Mouse (Mus musculus) limb, embryonic 11.5 days (tissue): ENCODE results near the gene Chn1. TPM values are rescaled to one million over a fixed set of nuclear protein-coding genes. Genes with fewer than 3 reads are reported as not detected.
A peak's percentile ranks its signal among the peaks of the same experiment; 100 is the strongest.

ENCODE experiments used
- ATAC-seq: fragments of 200-750 bp; cut with Nextera tagmentation; 2 replicates; pipeline ENCODE4 v1.8.0; 2017; ENCODE audit warnings: low read depth; ENCODE audit not compliant: insufficient number of reproducible peaks, low FRiP score, low TSS enrichment
- DNase-seq: peaks from one replicate; pipeline ENCODE4 v3.0.0-alpha.2; 2015; ENCODE audit warnings: low spot score
- H3K27ac ChIP-seq: fragments of 300-500 bp; sonication (generic); replicated peaks from 2 replicates; pipeline ENCODE4 v1.5.1; 2014; ENCODE audit warnings: low read depth, mild to moderate bottlenecking, low read length
- H3K27me3 ChIP-seq: fragments of 300-500 bp; sonication (generic); 2 replicates; pipeline ENCODE4 v1.6.1; 2014; ENCODE audit warnings: mild to moderate bottlenecking, low read length, mixed read lengths; ENCODE audit not compliant: control insufficient read depth, insufficient read depth
- H3K36me3 ChIP-seq: fragments of 300-500 bp; sonication (generic); 2 replicates; pipeline ENCODE4 v1.6.1; 2014; ENCODE audit warnings: mild to moderate bottlenecking, low read length, moderate library complexity, mixed read lengths; ENCODE audit not compliant: control insufficient read depth, insufficient read depth
- H3K4me1 ChIP-seq: fragments of 300-500 bp; sonication (generic); 2 replicates; pipeline ENCODE4 v1.6.1; 2014; ENCODE audit warnings: low read length, mixed read lengths; ENCODE audit not compliant: control insufficient read depth, insufficient read depth
- H3K4me2 ChIP-seq: fragments of 300-500 bp; sonication (generic); 2 replicates; pipeline ENCODE4 v1.6.1; 2014; ENCODE audit warnings: low read depth, mild to moderate bottlenecking, moderate library complexity; ENCODE audit not compliant: severe bottlenecking
- H3K4me3 ChIP-seq: fragments of 300-500 bp; sonication (generic); 2 replicates; pipeline ENCODE4 v1.5.1; 2014; ENCODE audit warnings: low read depth, low read length
- H3K9ac ChIP-seq: fragments of 300-500 bp; sonication (generic); 2 replicates; pipeline ENCODE4 v1.6.1; 2014; ENCODE audit warnings: mild to moderate bottlenecking, low read length
- H3K9me3 ChIP-seq: fragments of 300-500 bp; sonication (generic); 2 replicates; pipeline ENCODE4 v1.6.1; 2016; ENCODE audit warnings: low read length; ENCODE audit not compliant: control insufficient read depth
- WGBS: fragments of 180-500 bp; shearing (Covaris S2); extraction: QIAGEN DNeasy Blood & Tissue Kit; methylation state at CpG from one replicate; pipeline ENCODE4 v1.1.7; 2014; 5-methylcytosine and 5-hydroxymethylcytosine counted together
- polyA plus RNA-seq: library from polyadenylated mRNA; unstranded; fragments of >200 nt; fragmentation: Nextera tagmentation; extraction: Ambion mirVana; gene quantifications from 2 replicates; pipeline ENCODE4 v1.2.1, GENCODE M21; 2014

Gene Chn1
- polyA plus RNA-seq, 1 experiment from 2014 or later: 47.5 TPM

- Histone ChIP-seq H3K9me3 (no peaks in the 10 kb centered on the region), H3K4me2 (no peak overlapping the region), H3K4me1 (peaks cover 3% of the 10 kb centered on the region; the same call in 1 of the 2 replicates), H3K36me3 (no peaks in the 10 kb centered on the region), H3K27me3 (no peaks in the 10 kb centered on the region), H3K27ac (no peak overlapping the region), H3K9ac (no peak overlapping the region), H3K4me3 (no peak overlapping the region)
- DNase-seq: no peak
- no peak for ATAC-seq
- WGBS: 90% methylated on average over 11 of the region's 11 CpGs
Measured at GRCm38 (mm10) chr2:73660566-73661134, 114.5 kb downstream of the Chn1 start.

DNA sequence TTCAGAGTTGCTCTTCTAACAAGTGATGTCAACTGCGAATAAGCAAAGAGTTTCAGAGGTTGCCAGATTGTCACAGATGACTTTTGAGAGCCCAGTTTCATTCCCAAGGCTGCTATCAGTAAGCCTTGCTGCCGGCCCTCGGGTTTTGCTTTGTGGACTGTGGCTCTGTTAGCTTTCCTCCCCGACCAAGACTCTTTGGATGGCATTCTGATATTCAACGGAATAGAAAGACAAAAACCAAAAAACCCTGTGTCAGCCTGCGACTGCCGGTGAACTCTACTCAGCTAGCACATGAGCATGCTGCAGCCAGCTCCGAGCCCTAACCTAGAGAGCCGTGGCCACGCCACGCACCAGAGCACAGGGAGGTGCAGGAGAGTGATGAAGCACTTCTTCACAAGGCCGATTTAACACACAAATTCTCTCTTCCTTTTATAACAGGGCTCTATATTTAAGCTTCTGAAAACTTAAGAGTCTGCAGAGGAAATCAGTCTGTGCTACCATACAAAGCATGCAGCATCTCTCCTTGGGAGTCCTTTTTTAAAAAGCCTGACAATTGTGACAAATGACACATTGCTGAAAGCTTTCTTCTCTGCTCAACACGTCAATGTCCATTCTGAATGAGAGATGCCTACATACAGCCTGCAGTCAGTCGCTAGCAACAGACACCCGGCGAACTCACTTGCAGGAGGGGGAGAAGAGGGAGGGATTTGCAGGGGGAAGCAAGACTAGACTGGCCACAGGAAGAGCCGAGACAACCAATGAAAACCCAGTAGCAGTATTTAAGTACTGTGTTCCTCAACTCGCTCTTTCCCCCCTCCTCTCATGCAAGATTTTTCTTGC lies 115.2 kb downstream of the Chn1 start:
- H3K9me3 ChIP-seq: no peaks in the 10 kb centered on the region
- H3K27ac ChIP-seq: no peak overlapping the region
- 61% methylated on average over 18 of the region's 18 CpGs for WGBS
- H3K4me1 ChIP-seq: peaks cover 3% of the 10 kb centered on the region; the same call in 1 of the 2 replicates
- H3K27me3 ChIP-seq: no peaks in the 10 kb centered on the region
- H3K36me3 ChIP-seq: no peaks in the 10 kb centered on the region
- DNase-seq (peak; percentile 38), ATAC-seq (no peak)
- H3K4me2 ChIP-seq: no peak overlapping the region
- H3K4me3 ChIP-seq: no peak overlapping the region
- H3K9ac ChIP-seq: no peak overlapping the region

GRCm38 (mm10) chr2:73659041-73659440 lies 116.1 kb downstream of the Chn1 start:
- Histone ChIP-seq H3K4me3 (no peak overlapping the region), H3K27me3 (no peaks in the 10 kb centered on the region), H3K9me3 (no peaks in the 10 kb centered on the region), H3K4me1 (peaks cover 3% of the 10 kb centered on the region; the same call in 1 of the 2 replicates), H3K4me2 (no peak overlapping the region), H3K9ac (no peak overlapping the region), H3K27ac (no peak overlapping the region), H3K36me3 (no peaks in the 10 kb centered on the region)
- 87% methylated on average over 8 of the region's 8 CpGs for WGBS
- DNase-seq: no peak
- ATAC-seq: no peak

DNA sequence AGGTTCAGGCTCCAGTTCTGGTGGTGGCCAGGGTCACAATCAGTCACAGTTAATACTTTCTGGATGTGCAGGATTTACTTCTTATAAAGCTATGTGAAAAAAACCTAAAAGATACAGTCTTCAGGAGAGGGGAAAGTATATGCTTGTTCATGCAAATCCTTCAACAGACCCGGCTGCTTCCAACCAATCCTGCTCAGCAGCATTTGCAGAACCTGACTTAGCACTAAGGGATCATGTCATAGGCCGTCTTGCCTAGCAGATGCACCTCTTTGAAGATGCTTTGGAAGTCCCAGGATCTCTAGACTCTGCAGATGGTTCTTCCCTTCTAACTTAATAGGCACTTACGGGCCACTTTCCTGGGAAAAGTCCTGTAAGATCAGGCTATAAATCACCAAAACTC lies 117.2 kb downstream of the Chn1 start:
- no peak for ATAC-seq
- Histone ChIP-seq H3K9ac (no peak overlapping the region), H3K36me3 (no peaks in the 10 kb centered on the region), H3K27me3 (no peaks in the 10 kb centered on the region), H3K27ac (no peak overlapping the region), H3K9me3 (no peaks in the 10 kb centered on the region), H3K4me3 (no peak overlapping the region), H3K4me2 (no peak overlapping the region), H3K4me1 (peaks cover 3% of the 10 kb centered on the region; the same call in 1 of the 2 replicates)
- WGBS: 72% methylated on average over 3 of the region's 3 CpGs
- no peak for DNase-seq

- Histone ChIP-seq H3K4me2 (no peak overlapping the region), H3K36me3 (no peaks in the 10 kb centered on the region), H3K9ac (no peak overlapping the region), H3K27ac (no peak overlapping the region), H3K9me3 (no peaks in the 10 kb centered on the region), H3K27me3 (no peaks in the 10 kb centered on the region), H3K4me3 (no peak overlapping the region), H3K4me1 (peaks cover 3% of the 10 kb centered on the region; the same call in 1 of the 2 replicates)
- ATAC-seq (peak; percentile 47; the same call in 1 of the 2 replicates), DNase-seq (no peak)
- 77% methylated on average over 7 of the region's 7 CpGs for WGBS
Measured at GRCm38 (mm10) chr2:73657151-73657550, 118.0 kb downstream of the Chn1 start.

- no peaks in the 10 kb centered on the region for H3K36me3 ChIP-seq
- H3K4me2 ChIP-seq: no peak overlapping the region
- H3K27me3 ChIP-seq: no peaks in the 10 kb centered on the region
- no peak overlapping the region for H3K9ac ChIP-seq
- DNase-seq: no peak
- H3K4me1 ChIP-seq: peaks cover 2% of the 10 kb centered on the region; the same call in 1 of the 2 replicates
- no peak overlapping the region for H3K27ac ChIP-seq
- WGBS: 75% methylated on average over 4 of the region's 4 CpGs
- no peak for ATAC-seq
- no peak overlapping the region for H3K4me3 ChIP-seq
- H3K9me3 ChIP-seq: no peaks in the 10 kb centered on the region
Measured at GRCm38 (mm10) chr2:73655663-73656062, 119.5 kb downstream of the Chn1 start.

DNA sequence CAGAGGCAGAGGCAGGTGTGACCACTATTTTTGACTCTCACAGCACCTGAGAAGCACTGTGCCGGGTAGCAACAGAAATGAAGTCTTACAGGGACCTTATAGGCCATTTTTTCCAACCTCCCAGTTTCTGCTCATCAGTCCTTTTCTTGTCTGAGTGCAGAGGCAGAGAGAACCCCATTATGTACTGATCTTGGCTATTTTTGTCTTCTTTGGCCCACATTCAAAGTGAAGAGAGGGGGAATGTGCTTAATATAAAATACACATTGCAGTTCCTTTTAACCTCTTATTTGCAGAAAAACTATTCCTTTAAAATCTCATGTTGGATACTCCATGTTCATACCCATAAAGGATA lies 120.3 kb downstream of the Chn1 start:
- H3K4me1 ChIP-seq: no peaks in the 10 kb centered on the region
- ATAC-seq (no peak), DNase-seq (no peak)
- H3K27me3 ChIP-seq: no peaks in the 10 kb centered on the region
- no peak overlapping the region for H3K27ac ChIP-seq
- no peak overlapping the region for H3K4me3 ChIP-seq
- H3K9me3 ChIP-seq: no peaks in the 10 kb centered on the region
- H3K4me2 ChIP-seq: no peak overlapping the region
- no peak overlapping the region for H3K9ac ChIP-seq
- H3K36me3 ChIP-seq: no peaks in the 10 kb centered on the region
- WGBS: 77% methylated on average over 1 of the region's 1 CpGs

DNA sequence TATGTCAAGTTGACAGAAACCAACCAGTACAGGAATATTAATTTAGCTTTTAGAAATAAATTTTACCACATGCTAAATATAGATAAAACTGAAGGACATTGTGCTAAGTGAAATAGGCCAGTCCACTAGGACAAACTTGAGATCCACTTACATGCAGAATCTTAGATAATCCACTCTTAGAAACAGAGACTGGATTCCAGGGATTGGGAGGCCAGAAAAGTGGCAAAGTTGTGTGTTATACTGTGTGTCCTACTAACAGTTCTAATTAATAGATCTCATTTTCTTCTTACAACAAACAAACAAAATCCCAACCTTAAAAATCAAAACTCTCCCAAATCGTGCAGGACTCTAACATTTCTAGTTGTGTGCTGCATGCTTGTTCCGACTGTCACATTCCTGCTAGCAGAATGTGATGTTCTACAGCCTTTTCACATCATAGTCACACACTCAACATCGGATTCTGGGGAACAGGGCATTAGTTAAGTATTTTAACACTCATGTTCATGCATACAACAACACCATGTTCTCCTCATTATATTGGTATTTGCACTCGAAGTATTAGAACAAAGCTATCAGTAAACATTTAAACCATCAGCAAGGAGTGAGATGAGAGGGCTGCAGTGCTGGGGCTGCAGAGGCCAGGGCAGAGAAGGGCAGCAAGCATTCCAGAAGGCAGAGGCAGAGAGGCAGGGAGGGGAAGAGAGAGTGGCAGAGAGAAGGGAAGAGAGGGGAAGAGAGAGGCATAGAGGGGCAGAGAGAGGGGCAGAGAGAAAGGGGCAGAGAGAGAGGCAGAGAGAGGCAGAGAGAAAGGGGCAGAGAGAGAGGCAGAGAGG lies 120.9 kb downstream of the Chn1 start:
- DNase-seq (no peak), ATAC-seq (no peak)
- Histone ChIP-seq H3K9ac (no peak overlapping the region), H3K36me3 (no peaks in the 10 kb centered on the region), H3K27ac (no peak overlapping the region), H3K4me3 (no peak overlapping the region), H3K4me1 (no peaks in the 10 kb centered on the region), H3K4me2 (no peak overlapping the region), H3K9me3 (no peaks in the 10 kb centered on the region), H3K27me3 (no peaks in the 10 kb centered on the region)
- 83% methylated on average over 4 of the region's 4 CpGs for WGBS
